Mouse (Mus musculus) MEL (cell line): ENCODE measurements around the gene Stk39. TPM values are rescaled to one million over a fixed set of nuclear protein-coding genes. Genes with fewer than 3 reads are reported as not detected.

Experiments used
- DNase-seq: peaks from one replicate; pipeline ENCODE4 v3.0.0; 2011; ENCODE audit warnings: low read depth, low spot score
- H3K27ac ChIP-seq: 2 replicates; pipeline ENCODE4 v1.5.1; 2012; ENCODE audit warnings: low read depth, mild to moderate bottlenecking, control low read depth, low read length, moderate library complexity; ENCODE audit not compliant: control insufficient read depth
- H3K27me3 ChIP-seq, 2 experiments: fragments of 150-350 bp in 1 of 2; sonication (generic) in 1 of 2; 2 replicates each; pipeline ENCODE4 v1.6.1; 2012; ENCODE audit warnings: low read length in 2 of 2, mild to moderate bottlenecking in 2 of 2, improper control_type of control experiment in 1 of 2, moderate library complexity in 1 of 2; ENCODE audit not compliant: insufficient read depth in 2 of 2, control insufficient read depth in 1 of 2
- H3K36me3 ChIP-seq, 2 experiments: 2 replicates each; pipeline ENCODE4 v1.6.1; 2012 to 2014; ENCODE audit warnings: low read length in 2 of 2, improper control_type of control experiment in 1 of 2, inconsistent platforms in 1 of 2, mild to moderate bottlenecking in 1 of 2; ENCODE audit not compliant: insufficient read depth in 2 of 2, control insufficient read depth in 1 of 2
- H3K4me1 ChIP-seq, 2 experiments: fragments of 150-350 bp in 1 of 2; sonication (generic) in 1 of 2; 2 replicates each; pipeline ENCODE4 v1.6.1; 2012; ENCODE audit warnings: low read length in 2 of 2, improper control_type of control experiment in 1 of 2, mild to moderate bottlenecking in 1 of 2; ENCODE audit not compliant: insufficient read depth in 2 of 2, control insufficient read depth in 1 of 2
- H3K4me3 ChIP-seq, 2 experiments: fragments of 150-350 bp in 1 of 2; sonication (generic) in 1 of 2; 2 replicates each; pipeline ENCODE4 v1.5.1; 2012; ENCODE audit warnings: low read depth in 2 of 2, low read length in 2 of 2, mild to moderate bottlenecking in 2 of 2, moderate library complexity in 2 of 2, control low read depth in 1 of 2, improper control_type of control experiment in 1 of 2; ENCODE audit not compliant: control insufficient read depth in 1 of 2, insufficient read depth in 1 of 2
- H3K79me2 ChIP-seq: 2 replicates; pipeline ENCODE4 v1.6.1; 2012; ENCODE audit warnings: mild to moderate bottlenecking, low read length, moderate library complexity; ENCODE audit not compliant: control insufficient read depth, poor library complexity, insufficient read depth
- H3K9ac ChIP-seq: 2 replicates; pipeline ENCODE4 v1.6.1; 2012; ENCODE audit warnings: low read depth, mild to moderate bottlenecking, control low read depth, low read length, moderate library complexity; ENCODE audit not compliant: control insufficient read depth, poor library complexity, severe bottlenecking
- H3K9me3 ChIP-seq: fragments of 150-350 bp; sonication (generic); replicated peaks from 2 replicates; pipeline ENCODE4 v1.6.1; 2012; ENCODE audit warnings: mild to moderate bottlenecking, low read length, improper control_type of control experiment, moderate library complexity; ENCODE audit not compliant: insufficient read depth
- BHLHE40 ChIP-seq: IDR thresholded peaks from 2 replicates; pipeline ENCODE4 v1.6.1; 2012; ENCODE audit warnings: low read depth, mild to moderate bottlenecking, inconsistent platforms, low read length, improper control_type of control experiment, borderline replicate concordance
- CTCF ChIP-seq, 3 experiments: IDR thresholded peaks in 2 of 3; conservative IDR thresholded peaks in 1 of 3; 2 replicates each; pipeline ENCODE4 v1.5.1; 2011 to 2012; ENCODE audit warnings: low read length in 3 of 3, low read depth in 2 of 3, mild to moderate bottlenecking in 2 of 3, improper control_type of control experiment in 1 of 3, inconsistent platforms in 1 of 3, mixed read lengths in 1 of 3, moderate library complexity in 1 of 3; ENCODE audit not compliant: control insufficient read depth in 1 of 3, insufficient read depth in 1 of 3, poor library complexity in 1 of 3, severe bottlenecking in 1 of 3
- EP300 ChIP-seq, 2 experiments: IDR thresholded peaks; 2 replicates each; pipeline ENCODE4 v1.6.1; 2011; ENCODE audit warnings: improper control_type of control experiment in 2 of 2, low read length in 2 of 2, low read depth in 1 of 2, mild to moderate bottlenecking in 1 of 2
- ETS1 ChIP-seq: IDR thresholded peaks from 2 replicates; pipeline ENCODE4 v1.6.1; 2012; ENCODE audit warnings: low read depth, mild to moderate bottlenecking, inconsistent platforms, low read length, improper control_type of control experiment, moderate library complexity
- HCFC1 ChIP-seq: IDR thresholded peaks from 2 replicates; pipeline ENCODE4 v1.6.1; 2012; ENCODE audit warnings: low read depth, mild to moderate bottlenecking, inconsistent platforms, low read length, improper control_type of control experiment, moderate library complexity
- JUND ChIP-seq: IDR thresholded peaks from 2 replicates; pipeline ENCODE4 v1.6.1; 2011; ENCODE audit warnings: low read depth, mild to moderate bottlenecking, improper control_type of control experiment, low read length
- KAT2A ChIP-seq: conservative IDR thresholded peaks from 2 replicates; pipeline ENCODE4 v1.6.1; 2012; ENCODE audit warnings: low read depth, low read length, improper control_type of control experiment, inconsistent platforms
- MAFK ChIP-seq: IDR thresholded peaks from 2 replicates; pipeline ENCODE4 v1.6.1; 2011; ENCODE audit warnings: low read depth, mild to moderate bottlenecking, low read length, improper control_type of control experiment, borderline replicate concordance
- MAZ ChIP-seq: IDR thresholded peaks from 2 replicates; pipeline ENCODE4 v1.6.1; 2012; ENCODE audit warnings: low read depth, mild to moderate bottlenecking, inconsistent platforms, low read length, improper control_type of control experiment
- MEF2A ChIP-seq: IDR thresholded peaks from 2 replicates; pipeline ENCODE4 v1.6.1; 2014; ENCODE audit warnings: low read depth, mild to moderate bottlenecking, inconsistent platforms, low read length, improper control_type of control experiment; ENCODE audit not compliant: poor library complexity, insufficient replicate concordance, severe bottlenecking; ENCODE audit errors: extremely low read depth
- MYB ChIP-seq: IDR thresholded peaks from 2 replicates; pipeline ENCODE4 v1.6.1; 2011; ENCODE audit warnings: mild to moderate bottlenecking, low read depth, low read length, improper control_type of control experiment
- MYC ChIP-seq: IDR thresholded peaks from 2 replicates; pipeline ENCODE4 v1.6.1; 2011; ENCODE audit warnings: low read depth, mild to moderate bottlenecking, low read length, improper control_type of control experiment, moderate library complexity
- NRF1 ChIP-seq: IDR thresholded peaks from 2 replicates; pipeline ENCODE4 v1.6.1; 2014; ENCODE audit warnings: low read depth, mild to moderate bottlenecking, inconsistent platforms, low read length, improper control_type of control experiment, moderate library complexity; ENCODE audit not compliant: poor library complexity, insufficient read depth, severe bottlenecking
- RAD21 ChIP-seq: IDR thresholded peaks from 2 replicates; pipeline ENCODE4 v1.6.1; 2011; ENCODE audit warnings: mild to moderate bottlenecking, low read depth, low read length, improper control_type of control experiment
- RCOR1 ChIP-seq: IDR thresholded peaks from 2 replicates; pipeline ENCODE4 v1.6.1; 2012; ENCODE audit warnings: low read depth, mild to moderate bottlenecking, inconsistent platforms, low read length, improper control_type of control experiment
- SIN3A ChIP-seq: IDR thresholded peaks from 2 replicates; pipeline ENCODE4 v1.6.1; 2012; ENCODE audit warnings: low read length, improper control_type of control experiment, inconsistent platforms
- TBP ChIP-seq: IDR thresholded peaks from 2 replicates; pipeline ENCODE4 v1.8.0; 2011; ENCODE audit warnings: low read depth, low read length, improper control_type of control experiment
- TCF12 ChIP-seq: IDR thresholded peaks from 2 replicates; pipeline ENCODE4 v1.6.1; 2014; ENCODE audit warnings: low read depth, mild to moderate bottlenecking, inconsistent platforms, low read length, improper control_type of control experiment, moderate library complexity
- UBTF ChIP-seq: IDR thresholded peaks from 2 replicates; pipeline ENCODE4 v1.6.1; 2012; ENCODE audit warnings: low read depth, mild to moderate bottlenecking, inconsistent platforms, low read length, improper control_type of control experiment, moderate library complexity, borderline replicate concordance; ENCODE audit not compliant: insufficient read depth
- ZC3H11A ChIP-seq: IDR thresholded peaks from 2 replicates; pipeline ENCODE4 v1.6.1; 2012; ENCODE audit warnings: low read depth, mild to moderate bottlenecking, inconsistent platforms, low read length, improper control_type of control experiment
- ZMIZ1 ChIP-seq: IDR thresholded peaks from 2 replicates; pipeline ENCODE4 v1.6.1; 2012; ENCODE audit warnings: low read depth, mild to moderate bottlenecking, inconsistent platforms, low read length, improper control_type of control experiment, moderate library complexity
- ZNF384 ChIP-seq: IDR thresholded peaks from 2 replicates; pipeline ENCODE4 v1.6.1; 2012; ENCODE audit warnings: low read depth, mild to moderate bottlenecking, inconsistent platforms, low read length, improper control_type of control experiment
- polyA plus RNA-seq, 2 experiments: library from polyadenylated mRNA; stranded (reverse) in 1 of 2; unstranded in 1 of 2; fragments of >175 nt in 1 of 2; fragments of >200 nt in 1 of 2; gene quantifications; 2 replicates each; pipeline versions ENCODE4 v1.2.1 to v1.2.4; 2012; ENCODE audit warnings: low replicate concordance in 2 of 2, low read depth in 1 of 2; ENCODE audit not compliant: insufficient read length in 2 of 2, insufficient read depth in 1 of 2, missing spikeins in 1 of 2
- total RNA-seq: library from RNA; depleted of rRNA; stranded (reverse); fragments of 300-350 nt; gene quantifications from 2 replicates; pipeline ENCODE4 v1.2.3, GENCODE M21; 2012

The Stk39 gene
- total and polyA plus RNA-seq, 3 experiments, result not detected

GRCm38 (mm10) chr2:68417081-68417480 is 55.0 kb downstream of the Stk39 start:
- H3K79me2 ChIP-seq, result no peaks in the 10 kb centered on the region
- no peak overlapping the region for H3K9ac ChIP-seq
- DNase-seq, result no peak
- H3K4me1 ChIP-seq, result no peaks in the 10 kb centered on the region
- no peak overlapping the region for H3K27ac ChIP-seq
- no peaks in the 10 kb centered on the region for H3K36me3 ChIP-seq
- no peaks in the 10 kb centered on the region for H3K27me3 ChIP-seq
- no peak for TF ChIP-seq HCFC1
- no peak for TF ChIP-seq RCOR1
- TF ChIP-seq MYB, result no peak
- TF ChIP-seq NRF1, result no peak
- TF ChIP-seq EP300 (IDR thresholded peaks at IDR 0.05; ENCODE audit: low read depth in 1 of 2, low read length in 2 of 2), result no peak
- no peak for TF ChIP-seq ETS1
- no peaks in the 10 kb centered on the region for H3K9me3 ChIP-seq
- H3K4me3 ChIP-seq, result no peak overlapping the region

GRCm38 (mm10) chr2:68415691-68416090 is 56.4 kb downstream of the Stk39 start:
- no peaks in the 10 kb centered on the region for H3K79me2 ChIP-seq
- no peak overlapping the region for H3K9ac ChIP-seq
- no peaks in the 10 kb centered on the region for H3K36me3 ChIP-seq
- TF ChIP-seq JUND, result no peak
- TF ChIP-seq SIN3A, result no peak
- no peak for TF ChIP-seq MYC
- no peak for TF ChIP-seq ETS1
- TF ChIP-seq MAFK, result no peak
- TF ChIP-seq ZC3H11A, result no peak
- TF ChIP-seq MAZ, result no peak
- TF ChIP-seq UBTF, result no peak
- TF ChIP-seq RAD21, result no peak
- no peak for TF ChIP-seq BHLHE40
- no peak for TF ChIP-seq TCF12
- no peak for TF ChIP-seq KAT2A
- TF ChIP-seq TBP, result no peak
- TF ChIP-seq CTCF (IDR thresholded peaks at IDR 0.05 in 2 of 3, conservative IDR thresholded peaks at IDR 0.05 in 1 of 3; ENCODE audit: control insufficient read depth in 1 of 3, insufficient read depth in 1 of 3, low read depth in 2 of 3, low read length in 3 of 3, poor library complexity in 1 of 3, severe bottlenecking in 1 of 3), result no peak
- TF ChIP-seq ZMIZ1, result no peak
- no peak for TF ChIP-seq MEF2A
- TF ChIP-seq HCFC1, result no peak
- TF ChIP-seq ZNF384, result no peak
- TF ChIP-seq, all 39 proteins: peak for 0
- no peaks in the 10 kb centered on the region for H3K9me3 ChIP-seq
- no peak overlapping the region for H3K4me3 ChIP-seq
- no peak for DNase-seq
- H3K4me1 ChIP-seq, result no peaks in the 10 kb centered on the region
- no peaks in the 10 kb centered on the region for H3K27me3 ChIP-seq
- no peak overlapping the region for H3K27ac ChIP-seq
